Mouse (Mus musculus) macrophage (primary cell): ENCODE measurements around the gene Syngr2. TPM values are rescaled to one million over a fixed set of nuclear protein-coding genes. Genes with fewer than 3 reads are reported as not detected.

Experiments used
- H3K27ac ChIP-seq: fragments of 350-480 bp; formaldehyde crosslinking; 2 replicates; pipeline ENCODE4 v1.9.0; 2021
- H3K36me3 ChIP-seq: fragments of 350-480 bp; formaldehyde crosslinking; 2 replicates; pipeline ENCODE4 v1.9.0; 2021; ENCODE audit errors: inconsistent target
- H3K4me3 ChIP-seq: fragments of 350-480 bp; formaldehyde crosslinking; 2 replicates; pipeline ENCODE4 v1.9.0; 2021; ENCODE audit errors: inconsistent target
- H3K79me2 ChIP-seq: fragments of 350-480 bp; formaldehyde crosslinking; 2 replicates; pipeline ENCODE4 v1.9.0; 2021; ENCODE audit errors: inconsistent target
- WGBS: methylation state at CpG from one replicate; pipeline ENCODE4 v1.1.7; 2026; ENCODE audit warnings: inconsistent platforms; ENCODE audit not compliant: missing documents; 5-methylcytosine and 5-hydroxymethylcytosine counted together
- polyA plus RNA-seq: library from polyadenylated mRNA; stranded (reverse); fragments of 250-400 nt; gene quantifications from 3 replicates; pipeline ENCODE4 v1.2.4, GENCODE M21; 2018; ENCODE audit warnings: inconsistent platforms

Gene Syngr2
- polyA plus RNA-seq, 1 experiment from 2014 or later, result 138 TPM

- Histone ChIP-seq H3K27ac (no peak overlapping the region), H3K36me3 (peaks cover 25% of the 10 kb centered on the region; the same call in 1 of the 2 replicates)
- WGBS, result 93% methylated on average over 14 of the region's 14 CpGs
Measured at GRCm38 (mm10) chr11:117776085-117776792, 33.2 kb upstream of the Syngr2 start.

GRCm38 (mm10) chr11:117777111-117777510, 32.4 kb upstream of the Syngr2 start:
- peaks cover 25% of the 10 kb centered on the region; the same call in 1 of the 2 replicates for H3K36me3 ChIP-seq
- H3K27ac ChIP-seq, result no peak overlapping the region
- WGBS, result 39% methylated on average over 5 of the region's 5 CpGs
- H3K4me3 ChIP-seq, result no peak overlapping the region
- H3K79me2 ChIP-seq, result no peaks in the 10 kb centered on the region

More at GRCm38 (mm10) chr11:117776085-117776792, 33.2 kb upstream of the Syngr2 start:
- no peaks in the 10 kb centered on the region for H3K79me2 ChIP-seq
- no peak overlapping the region for H3K4me3 ChIP-seq

- 91% methylated on average over 8 of the region's 11 CpGs for WGBS
- no peak overlapping the region for H3K27ac ChIP-seq
- no peak overlapping the region for H3K4me3 ChIP-seq
- peaks cover 19% of the 10 kb centered on the region; the same call in 1 of the 2 replicates for H3K36me3 ChIP-seq
- no peaks in the 10 kb centered on the region for H3K79me2 ChIP-seq
Measured at GRCm38 (mm10) chr11:117778031-117778430, 31.4 kb upstream of the Syngr2 start.

DNA sequence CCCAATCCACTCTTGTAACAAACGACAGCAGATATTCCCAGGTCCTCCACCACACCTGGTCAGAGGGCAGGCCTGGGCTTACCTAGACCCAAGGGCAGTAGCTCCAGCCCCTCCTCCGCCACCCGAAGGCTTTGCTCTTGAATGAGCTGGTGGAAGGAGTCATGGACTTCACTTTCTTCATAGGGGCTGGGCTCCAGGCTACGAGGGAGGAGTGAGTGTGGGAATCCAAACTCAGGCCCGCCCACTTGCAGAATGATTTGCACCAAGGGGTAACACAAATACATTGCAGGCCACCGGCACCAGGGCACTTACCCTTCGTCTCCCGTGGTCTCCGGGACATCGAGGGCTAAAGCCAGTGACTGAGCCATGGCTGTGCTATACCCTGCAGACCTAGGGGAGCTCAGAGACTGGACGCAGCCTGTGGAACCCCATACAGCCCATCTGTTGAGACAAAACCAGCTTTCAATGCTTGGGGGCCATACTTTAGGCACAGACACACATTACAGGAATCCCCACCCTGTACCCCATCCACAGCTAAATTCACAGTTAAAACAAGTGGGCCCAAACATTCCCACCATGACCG, 30.5 kb upstream of the Syngr2 start:
- Histone ChIP-seq H3K27ac (peak overlapping the region; percentile 98), H3K4me3 (peak overlapping the region; percentile 44; the same call in 1 of the 2 replicates), H3K79me2 (no peaks in the 10 kb centered on the region), H3K36me3 (peaks cover 9% of the 10 kb centered on the region; the same call in 1 of the 2 replicates)
- WGBS, result 21% methylated on average over 12 of the region's 12 CpGs

- H3K36me3 ChIP-seq, result peaks cover 5% of the 10 kb centered on the region; the same call in 1 of the 2 replicates
- WGBS, result 1% methylated on average over 38 of the region's 38 CpGs
- no peaks in the 10 kb centered on the region for H3K79me2 ChIP-seq
- peak overlapping the region; percentile 44 for H3K4me3 ChIP-seq
- peak overlapping the region; percentile 98 for H3K27ac ChIP-seq
Measured at GRCm38 (mm10) chr11:117779434-117780198, 29.9 kb upstream of the Syngr2 start.

GRCm38 (mm10) chr11:117780199-117780515, 29.3 kb upstream of the Syngr2 start:
- Histone ChIP-seq H3K4me3 (peak overlapping the region; percentile 44), H3K27ac (peak overlapping the region; percentile 98), H3K79me2 (no peaks in the 10 kb centered on the region), H3K36me3 (no peaks in the 10 kb centered on the region; the same call in 1 of the 2 replicates)
- WGBS, result under 1% methylated on average over 17 of the region's 17 CpGs

DNA sequence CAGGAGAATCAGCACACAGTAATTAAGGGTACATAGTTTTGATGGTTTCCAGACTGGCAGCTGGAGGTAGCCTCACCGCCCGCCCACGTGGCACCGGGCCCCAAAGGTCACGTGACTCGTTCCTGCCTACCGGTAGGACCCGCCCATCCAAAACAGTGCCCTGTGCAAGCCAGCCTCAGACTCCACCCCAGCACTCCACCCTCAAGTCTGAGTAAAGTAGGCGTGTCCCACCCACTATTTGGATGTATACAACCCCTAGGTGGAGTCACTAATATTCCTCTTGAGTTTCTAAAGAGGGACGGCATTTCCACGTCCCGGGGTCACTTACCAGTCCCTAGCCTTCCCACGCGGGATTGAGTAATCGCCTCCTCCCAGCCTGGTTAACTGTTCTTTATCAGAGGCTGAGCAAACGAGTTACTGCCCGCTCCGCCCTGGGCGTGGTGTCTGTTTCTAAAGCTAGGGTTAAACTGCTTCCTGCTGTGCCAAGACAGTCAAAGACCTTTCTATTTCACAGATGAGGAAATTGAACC, 28.8 kb upstream of the Syngr2 start:
- Histone ChIP-seq H3K79me2 (no peaks in the 10 kb centered on the region), H3K36me3 (no peaks in the 10 kb centered on the region; the same call in 1 of the 2 replicates), H3K27ac (peak overlapping the region; percentile 98), H3K4me3 (peak overlapping the region; percentile 44)
- under 1% methylated on average over 19 of the region's 19 CpGs for WGBS

GRCm38 (mm10) chr11:117781199-117781821, 28.2 kb upstream of the Syngr2 start:
- Histone ChIP-seq H3K36me3 (no peaks in the 10 kb centered on the region; the same call in 1 of the 2 replicates), H3K4me3 (peak overlapping the region; percentile 44), H3K27ac (peak overlapping the region; percentile 98), H3K79me2 (no peaks in the 10 kb centered on the region)
- WGBS, result under 1% methylated on average over 18 of the region's 18 CpGs

DNA sequence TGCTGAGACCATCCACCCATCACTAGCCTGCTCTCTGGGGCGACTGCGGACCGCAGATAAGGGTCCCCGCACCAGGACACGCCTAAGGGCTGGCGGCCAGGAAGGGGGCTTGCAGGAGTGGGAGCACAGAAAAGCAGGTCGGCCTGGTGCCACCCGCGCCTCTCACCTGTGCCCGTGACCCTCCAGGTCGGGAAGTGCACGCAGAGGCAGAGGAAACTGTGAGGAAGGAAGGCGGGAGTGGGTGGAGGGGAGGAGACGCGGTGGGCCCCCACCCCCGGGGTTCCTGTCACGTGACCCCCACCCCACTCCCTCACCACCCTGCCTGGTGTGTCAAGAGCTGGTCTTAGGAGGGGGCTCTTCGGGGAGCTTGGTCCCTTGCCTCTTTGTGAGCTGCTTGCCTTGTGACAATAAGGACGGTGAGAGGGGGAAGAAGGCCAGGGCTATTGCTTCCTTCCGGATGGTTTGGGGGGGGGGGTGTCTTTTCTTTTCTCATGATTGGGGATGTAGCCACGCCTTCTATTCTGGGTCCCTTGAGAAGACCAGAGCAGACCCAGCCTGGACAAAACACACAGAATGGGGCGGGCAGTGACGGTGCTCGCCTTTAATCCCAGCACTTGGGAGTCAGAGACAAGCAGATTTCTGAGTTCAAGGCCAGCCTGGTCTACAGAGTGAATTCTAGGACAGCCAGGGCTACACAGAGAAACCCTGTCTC, 27.3 kb upstream of the Syngr2 start, which contains the start of the genes Tmc8 and Tmc6:
TSS of gene Tmc8 (plus strand) at position 84 of the 712 bp plus-strand sequence.
TSS of gene Tmc6 (minus strand) at position 206 of the 712 bp plus-strand sequence.
- Histone ChIP-seq H3K4me3 (peak within 1 kb of the TSS; percentile 44), H3K79me2 (no peaks in the 10 kb centered on the region), H3K36me3 (no peaks in the 10 kb centered on the region), H3K27ac (peak within 1 kb of the TSS; percentile 98)
- WGBS, result 12% methylated on average over 24 of the region's 24 CpGs

DNA sequence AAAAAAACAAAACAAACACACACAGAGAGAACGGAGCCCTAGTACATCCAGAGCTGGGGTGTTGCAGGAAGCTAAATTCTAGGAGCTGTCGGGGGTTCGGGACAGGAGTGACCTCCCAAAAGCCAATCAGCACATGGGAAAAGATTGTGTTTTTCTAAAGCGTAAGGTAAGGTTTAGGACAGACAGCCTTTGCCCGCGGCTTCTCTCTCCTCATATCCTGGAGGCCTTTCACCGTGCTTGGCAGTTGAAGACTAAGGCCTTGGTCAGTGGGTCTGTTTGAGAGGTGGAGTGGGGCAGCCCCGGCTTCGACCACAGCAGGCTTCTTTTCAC, 26.8 kb upstream of the Syngr2 start:
- 51% methylated on average over 9 of the region's 9 CpGs for WGBS
- Histone ChIP-seq H3K36me3 (no peaks in the 10 kb centered on the region), H3K79me2 (no peaks in the 10 kb centered on the region), H3K27ac (peak overlapping the region; percentile 98), H3K4me3 (peak overlapping the region; percentile 44)

DNA sequence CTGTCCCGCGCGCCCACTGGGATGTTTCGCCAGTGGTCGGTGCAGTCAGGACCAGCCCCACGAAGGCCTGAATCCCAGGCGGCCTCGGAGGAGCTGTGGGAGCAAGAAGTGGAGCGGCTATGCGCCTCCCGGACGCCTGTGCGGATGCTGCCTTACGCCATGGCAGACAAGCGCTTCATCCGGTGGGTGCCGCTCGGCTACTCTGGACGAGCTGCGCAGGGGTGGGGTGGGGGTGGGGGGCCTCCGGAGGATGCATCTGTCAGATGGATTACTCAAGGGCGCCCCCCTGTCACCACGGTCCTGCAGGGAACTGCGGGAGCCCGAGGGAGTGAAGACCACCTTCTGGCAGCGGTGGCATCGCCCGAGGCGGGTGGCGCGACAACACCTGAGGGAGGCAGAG, 26.4 kb upstream of the Syngr2 start:
- 13% methylated on average over 31 of the region's 31 CpGs for WGBS
- Histone ChIP-seq H3K4me3 (peak overlapping the region; percentile 44), H3K27ac (peak overlapping the region; percentile 98), H3K36me3 (no peaks in the 10 kb centered on the region), H3K79me2 (no peaks in the 10 kb centered on the region)

DNA sequence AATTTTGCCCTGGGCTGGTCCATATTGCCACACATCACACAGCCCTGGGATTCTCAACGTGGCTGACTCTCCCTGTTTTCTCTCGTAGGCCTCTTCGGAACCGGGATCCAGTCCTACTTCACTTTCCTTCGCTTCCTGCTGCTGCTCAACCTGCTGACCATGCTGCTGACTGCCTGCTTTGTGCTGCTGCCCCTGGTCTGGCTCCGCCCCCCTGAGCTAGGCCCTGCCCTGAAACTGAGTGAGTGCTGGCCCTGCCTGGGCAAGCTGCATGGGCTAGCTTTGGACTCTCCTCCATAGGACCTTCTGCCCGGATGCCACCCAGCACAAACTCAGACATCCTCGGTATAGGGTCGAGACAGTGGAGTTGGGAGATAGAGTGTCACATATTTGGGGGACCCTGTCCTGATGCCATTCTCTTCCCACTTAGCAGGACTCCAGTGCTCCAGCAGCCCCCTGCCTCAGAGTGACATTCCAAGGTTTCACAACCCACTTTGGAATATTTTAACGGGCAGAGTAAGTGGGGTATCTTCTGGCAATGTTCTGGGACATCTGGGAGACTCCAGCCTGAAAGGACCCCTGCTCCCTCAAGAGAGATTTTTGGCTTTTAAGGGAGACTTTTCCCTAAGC, 25.7 kb upstream of the Syngr2 start:
- WGBS, result 77% methylated on average over 10 of the region's 10 CpGs
- Histone ChIP-seq H3K36me3 (no peaks in the 10 kb centered on the region), H3K79me2 (no peaks in the 10 kb centered on the region), H3K27ac (0 out of 2 replicates have a peak overlapping the region, but pooled peaks have one; percentile 12), H3K4me3 (peak overlapping the region; percentile 10; the same call in 1 of the 2 replicates)

- H3K4me3 ChIP-seq, result no peak overlapping the region
- no peak overlapping the region for H3K27ac ChIP-seq
Measured at GRCm38 (mm10) chr11:117786294-117786693, 23.2 kb upstream of the Syngr2 start.

More at GRCm38 (mm10) chr11:117786294-117786693, 23.2 kb upstream of the Syngr2 start:
- 25% methylated on average over 10 of the region's 10 CpGs for WGBS
- Histone ChIP-seq H3K36me3 (no peaks in the 10 kb centered on the region), H3K79me2 (no peaks in the 10 kb centered on the region)
